ENCODE assay signal across 24 mouse cellular contexts in genomic region chr19:47489233-47489632, GRCm38 (mm10). TPM values are rescaled to one million over a fixed set of nuclear protein-coding genes. Genes with fewer than 3 reads are reported as not detected.
A peak's percentile ranks its signal among the peaks of the same experiment; 100 is the strongest.
DNase-seq lines count a peak whose midpoint lies in the region; ATAC-seq and TF ChIP-seq lines count a peak whose summit lies in the region.
"Had no signal": no experiment of that assay in that cellular context is flagged by ENCODE, and none has a peak within 500 bp of the region (broad histone marks: within the 10 kb centered on the region; RNA-seq: fewer than 3 reads in every experiment).

No protein-coding gene starts in this region.

- H3K27me3 ChIP-seq in hindbrain, embryonic 10.5 days (ENCODE audit: insufficient read depth, poor library complexity, severe bottlenecking), result no peaks in the 10 kb centered on the region
- H3K27me3 ChIP-seq: hindbrain, embryonic 12.5 days; limb, embryonic 15.5 days had no signal

- no peak overlapping the region for H3K4me3 ChIP-seq in left cerebral cortex, adult 2 months
- H3K4me3 ChIP-seq in hindbrain, embryonic 10.5 days, result no peak overlapping the region
- H3K4me3 ChIP-seq: erythroblast, embryonic 14.5 days; hindbrain, embryonic 12.5 days; limb, embryonic 15.5 days had no signal

- ATAC-seq in CD4-positive, CD25-positive, alpha-beta regulatory T cell, adult 4 months, result no peak
- ATAC-seq: forebrain, embryonic 14.5 days had no signal

- no peak overlapping the region for H3K27ac ChIP-seq in left cerebral cortex, adult 2 months
- no peak overlapping the region for H3K27ac ChIP-seq in hindbrain, embryonic 10.5 days
- H3K27ac ChIP-seq: hindbrain, embryonic 12.5 days; limb, embryonic 15.5 days had no signal

- peak; percentile 17 for TF ChIP-seq CTCF in left cerebral cortex, adult 2 months (IDR thresholded peaks at IDR 0.05)

- peaks cover 37% of the 10 kb centered on the region for H3K4me1 ChIP-seq in hindbrain, embryonic 10.5 days (replicated peaks)

- DNase-seq in CD4-positive, CD25-positive, alpha-beta regulatory T cell, adult 2 months (ENCODE audit: low read depth, low spot score), result peak; percentile 43
- no peak for DNase-seq in left cerebral cortex, adult 2 months (ENCODE audit: extremely low spot score in 1 of 2, low spot score in 2 of 2)
- DNase-seq in left cerebral cortex, postnatal 10 days (ENCODE audit: extremely low spot score in 1 of 2, low spot score in 2 of 2), result no peak
- DNase-seq in A20 (ENCODE audit: low read depth, low spot score) (peak; percentile 26), ZHBTc4 (ENCODE audit: low read depth, low spot score) (peak; percentile 70)
- no peak for DNase-seq in spleen, postnatal 4 days (ENCODE audit: low spot score in 2 of 2)
- no peak for DNase-seq in hindbrain, embryonic 10.5 days (ENCODE audit: low spot score)
- DNase-seq: adrenal gland, adult 8-10 months; cerebellum, adult 11-12 months; cerebellum, postnatal 36 days; heart, adult 18-20 months; kidney, adult 18-20 months; kidney, postnatal 14 days; layer of hippocampus, adult 9-11 months; lung, postnatal 10 days; midbrain, embryonic 14.5 days; spleen, adult 18-20 months; thymus, postnatal 36 days had no signal

- no peaks in the 10 kb centered on the region for H3K36me3 ChIP-seq in hindbrain, embryonic 10.5 days
- H3K36me3 ChIP-seq: G1E; hindbrain, embryonic 12.5 days; limb, embryonic 15.5 days had no signal

- 86% methylated on average over 3 of the region's 3 CpGs for WGBS in hindbrain, embryonic 10.5 days

- intact Hi-C loops in left cerebral cortex, adult 2 months (cut with DNase I), result no loop called here
- intact Hi-C loops in left cerebral cortex, postnatal 10 days (cut with DNase I), result no loop called here

- H3K9me3 ChIP-seq in hindbrain, embryonic 10.5 days, result peaks cover 9% of the 10 kb centered on the region; the same call in 1 of the 2 replicates
- H3K9me3 ChIP-seq: hindbrain, embryonic 12.5 days; limb, embryonic 15.5 days had no signal

RNA-seq across cellular contexts. Expression of gene Sh3pxd2a, which starts 25.0 kb away (rescaled TPM):
- polyA plus RNA-seq in CD4-positive, CD25-positive, alpha-beta regulatory T cell, adult 4 months (2017; shearing (Covaris generic)), result 1 to 10 TPM in 1 of 2 experiments, under 1 TPM in 1; 0.60 to 1.9 TPM
- 10 to 100 TPM; 30.2 to 36.8 TPM for total RNA-seq in left cerebral cortex, adult 2 months (2021)
- total RNA-seq in left cerebral cortex, postnatal 10 days (2021), result 10 to 100 TPM; 22.8 to 23.4 TPM
- polyA plus RNA-seq in hindbrain, embryonic 10.5 days (2016; fragmentation: Nextera tagmentation; extraction: Ambion mirVana), result 2.7 TPM in 2 replicates
- polyA plus RNA-seq: G1E had no signal

RNA-seq across cellular contexts. Expression of gene Stn1, which starts 48.1 kb away (rescaled TPM):
- 10 to 100 TPM; 37.8 to 49.1 TPM for polyA plus RNA-seq in CD4-positive, CD25-positive, alpha-beta regulatory T cell, adult 4 months (2017; shearing (Covaris generic))
- total RNA-seq in left cerebral cortex, adult 2 months (2021), result 10 to 100 TPM; 23.0 to 27.5 TPM
- 10 to 100 TPM; 33.9 to 39.4 TPM for total RNA-seq in left cerebral cortex, postnatal 10 days (2021)
- polyA plus RNA-seq in hindbrain, embryonic 10.5 days (2016; fragmentation: Nextera tagmentation; extraction: Ambion mirVana), result 60.9 and 63.5 TPM in 2 replicates

Comparison
In these comparisons a context has a peak if more than half of its experiments do, and no peak if none do; other contexts are left out.
1. DNase-seq: peak in CD4-positive, CD25-positive, alpha-beta regulatory T cell, adult 2 months (single experiment), A20 (single experiment) and ZHBTc4 (single experiment); none in left cerebral cortex, adult 2 months (0 of 2), left cerebral cortex, postnatal 10 days (0 of 2), spleen, postnatal 4 days (0 of 2) and hindbrain, embryonic 10.5 days (single experiment).